Mouse (Mus musculus): ENCODE data around the gene Phox2b.

Gene Phox2b

DNA sequence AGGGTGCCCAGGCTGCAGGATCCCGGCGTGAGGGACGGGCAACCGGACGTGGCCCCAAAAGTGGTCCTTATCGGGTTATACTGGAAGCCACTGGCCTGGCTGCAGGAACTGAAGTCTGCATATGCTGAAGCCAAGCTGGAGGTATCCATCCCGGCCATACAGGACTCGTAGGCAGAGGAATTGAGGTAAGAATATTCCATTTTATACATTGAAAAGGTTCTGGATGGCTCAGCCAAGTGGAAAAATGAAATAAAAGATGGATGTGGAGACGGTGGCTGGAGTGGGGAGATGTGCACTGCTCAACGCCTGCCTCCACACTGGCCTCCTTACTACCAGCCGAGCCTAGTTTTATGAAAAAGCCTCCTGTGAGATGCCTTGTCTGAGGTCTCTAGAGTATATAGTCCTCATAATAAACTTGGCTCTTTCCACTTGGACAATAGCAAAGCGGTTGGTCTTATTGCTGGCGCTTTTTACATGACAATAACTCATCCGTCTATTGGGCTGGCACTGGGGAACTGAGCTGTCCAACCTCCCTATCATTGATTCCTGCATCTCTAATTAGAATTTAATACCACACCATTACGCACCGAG is at the start of gene Phox2b:
Gene Phox2b, minus strand, starts transcription at position 569 of the 591 bp plus-strand sequence.
- peak in 1 of 2 experiments; percentile 14 for DNase-seq (ENCODE audit: low spot score in 2 of 2)

DNA sequence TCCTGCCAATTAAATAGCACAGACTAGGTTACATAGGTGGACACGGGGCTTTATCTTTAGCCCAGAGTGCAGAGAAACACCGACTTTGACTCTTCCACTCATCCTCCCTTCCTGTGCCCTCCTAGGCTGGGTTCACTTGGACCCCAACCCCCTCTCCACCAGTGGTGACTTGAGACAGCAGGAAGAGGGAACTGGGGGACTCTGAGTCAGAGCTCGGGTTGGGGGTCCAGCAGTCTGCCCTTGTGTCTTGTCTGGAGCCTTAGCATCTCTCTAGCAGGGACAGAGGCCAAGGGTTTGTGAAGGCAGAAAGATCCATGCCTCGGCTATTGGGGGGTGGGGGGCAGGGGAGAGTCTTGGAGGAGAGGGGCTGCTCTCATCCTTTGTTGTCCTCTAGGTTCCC is 43.5 kb upstream of the Phox2b start:
- DNase-seq (ENCODE audit: low spot score in 2 of 2) = no peak

DNA sequence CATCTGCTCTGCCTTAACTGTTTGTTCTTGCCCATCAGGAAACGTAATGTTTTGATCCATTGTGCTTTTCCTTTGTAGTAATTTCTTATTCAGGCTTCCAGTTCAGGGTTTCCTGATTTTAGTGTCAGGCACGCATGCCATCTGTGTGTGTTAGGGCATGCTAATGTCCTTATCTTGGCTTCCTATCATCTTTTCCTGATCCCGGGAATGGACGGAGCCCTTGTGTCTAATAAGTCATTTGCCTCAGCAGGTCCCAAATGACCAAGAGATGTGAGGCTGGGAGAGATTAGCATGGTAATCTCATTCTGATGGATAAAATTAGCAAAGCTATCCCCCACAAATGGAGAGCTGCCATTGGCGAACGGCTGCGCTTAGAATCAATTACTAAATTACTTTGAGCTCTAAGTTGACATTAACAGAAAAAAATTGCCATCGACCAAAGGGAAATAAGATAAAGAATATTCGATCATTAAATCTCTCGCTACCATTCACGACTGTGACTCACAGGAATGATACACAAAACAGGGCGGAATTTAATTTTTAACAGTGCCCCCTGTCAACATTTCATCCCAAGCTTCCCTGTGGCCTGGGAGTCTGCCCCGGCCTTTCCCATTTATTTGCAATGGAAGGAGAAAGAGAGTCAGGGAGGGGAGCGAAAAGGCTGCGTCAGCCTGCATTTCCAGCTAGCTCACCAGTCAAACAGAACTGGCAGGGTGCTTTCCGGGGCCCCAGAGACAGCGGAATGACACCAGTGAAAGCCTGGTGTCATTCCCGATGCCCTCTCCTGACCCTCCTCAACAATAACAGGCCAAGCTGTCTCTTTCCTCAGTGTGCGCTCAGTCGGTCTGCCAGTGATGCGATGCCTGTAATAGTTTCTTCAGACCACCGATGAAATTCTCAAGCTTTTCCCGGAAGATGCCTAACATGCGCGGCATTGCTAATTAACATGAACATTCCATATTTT is 40.2 kb upstream of the Phox2b start:
- no peak for DNase-seq (ENCODE audit: low spot score in 2 of 2)

DNA sequence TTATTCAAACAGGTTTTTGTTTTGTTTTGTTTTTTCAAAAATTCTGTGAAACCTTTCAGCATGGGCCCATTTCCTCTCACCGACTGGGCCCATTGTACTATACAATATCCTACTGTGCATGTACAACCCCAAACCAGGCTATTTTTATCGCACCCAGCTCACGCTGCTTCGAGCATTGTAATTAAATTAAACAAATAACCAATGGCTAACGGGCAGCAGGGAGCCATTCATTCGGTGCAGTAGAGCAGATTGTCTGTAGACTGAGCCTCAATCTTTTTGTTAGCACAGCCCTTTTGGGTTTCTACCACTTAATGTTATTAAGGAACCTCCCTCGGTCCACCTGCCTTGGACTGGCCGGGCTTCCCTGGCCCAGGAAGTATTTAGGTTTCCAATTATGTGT is 39.5 kb upstream of the Phox2b start:
- DNase-seq (ENCODE audit: low spot score in 2 of 2) = no peak

DNA sequence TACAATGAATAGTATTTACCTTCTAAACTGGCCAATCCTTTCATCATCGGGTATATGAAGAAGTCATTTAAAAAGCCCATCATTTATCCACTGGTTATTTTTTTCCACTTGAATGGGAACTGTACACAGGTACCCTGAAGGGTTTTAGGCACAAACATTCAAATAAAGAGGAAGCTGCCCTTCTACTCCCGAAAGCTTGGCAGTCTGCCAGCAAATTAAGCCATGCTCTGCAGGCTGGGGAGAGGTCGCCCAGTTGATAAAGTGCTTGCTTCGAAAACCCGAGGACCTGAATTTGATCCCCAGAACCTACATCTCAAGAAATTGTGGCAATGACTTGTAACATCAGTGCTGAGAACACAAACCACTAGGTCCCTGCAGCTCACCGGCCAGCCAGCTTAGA is 35.6 kb upstream of the Phox2b start:
- no peak for DNase-seq (ENCODE audit: low spot score in 2 of 2)

DNA sequence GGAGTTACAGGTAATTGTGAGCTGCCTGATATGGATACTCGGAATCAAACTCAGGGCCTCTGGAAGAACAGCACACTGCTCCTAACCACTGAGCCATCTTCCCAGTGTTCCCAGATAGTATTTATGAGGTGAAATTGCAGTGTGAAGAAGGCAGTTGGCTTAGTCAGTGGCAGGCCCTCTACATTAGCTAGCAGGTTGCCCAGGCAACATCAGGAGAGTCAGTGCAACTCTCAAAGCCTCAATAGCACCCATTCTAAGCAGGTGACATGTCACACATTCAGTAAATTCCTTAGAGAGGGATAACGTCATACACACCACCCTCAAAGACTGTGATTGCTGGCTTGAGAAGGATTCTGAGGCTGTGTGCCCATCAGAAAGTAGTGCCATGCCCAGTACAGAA is 32.6 kb upstream of the Phox2b start:
- DNase-seq (ENCODE audit: low spot score in 2 of 2) = no peak

DNA sequence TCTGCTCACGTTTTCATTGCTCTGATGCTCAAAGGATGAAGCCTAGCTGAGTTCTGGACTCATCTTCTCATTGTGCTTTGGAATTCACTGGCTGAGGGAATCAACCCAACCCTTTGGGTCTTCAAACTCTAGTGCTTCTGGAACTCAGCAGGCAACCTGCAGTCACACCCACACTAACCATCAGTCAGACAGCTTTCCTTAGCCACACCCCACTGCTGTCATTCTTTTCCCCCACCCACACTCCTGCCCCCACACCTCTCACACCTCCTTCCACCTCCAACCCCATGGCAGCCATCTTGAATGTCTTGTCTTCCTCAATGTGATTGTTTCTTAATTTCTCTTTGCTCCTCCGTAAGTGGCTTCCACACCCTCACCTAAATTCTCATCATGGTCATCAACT is 7.2 kb upstream of the Phox2b start:
- no peak for DNase-seq (ENCODE audit: low spot score in 2 of 2)

DNA sequence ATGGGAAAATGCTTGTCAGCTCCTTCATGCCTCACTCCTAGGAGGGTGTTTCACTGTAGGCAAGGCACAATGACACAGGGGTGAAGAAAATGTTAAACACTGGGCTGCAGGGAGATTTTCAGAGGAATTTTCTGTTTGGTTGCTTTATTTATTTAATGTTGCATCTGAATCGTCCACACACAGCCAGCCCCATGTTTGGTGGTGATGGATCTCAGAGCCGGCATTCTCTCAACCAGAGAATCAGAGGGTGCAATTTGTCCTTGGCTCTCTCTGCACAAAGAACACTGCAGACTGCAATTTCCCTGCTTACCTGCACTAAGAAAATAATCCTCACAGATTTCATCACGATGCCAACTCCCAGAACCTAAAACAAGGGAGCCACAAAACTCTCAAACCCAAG is 3.9 kb upstream of the Phox2b start:
- no peak for DNase-seq (ENCODE audit: low spot score in 2 of 2)

DNA sequence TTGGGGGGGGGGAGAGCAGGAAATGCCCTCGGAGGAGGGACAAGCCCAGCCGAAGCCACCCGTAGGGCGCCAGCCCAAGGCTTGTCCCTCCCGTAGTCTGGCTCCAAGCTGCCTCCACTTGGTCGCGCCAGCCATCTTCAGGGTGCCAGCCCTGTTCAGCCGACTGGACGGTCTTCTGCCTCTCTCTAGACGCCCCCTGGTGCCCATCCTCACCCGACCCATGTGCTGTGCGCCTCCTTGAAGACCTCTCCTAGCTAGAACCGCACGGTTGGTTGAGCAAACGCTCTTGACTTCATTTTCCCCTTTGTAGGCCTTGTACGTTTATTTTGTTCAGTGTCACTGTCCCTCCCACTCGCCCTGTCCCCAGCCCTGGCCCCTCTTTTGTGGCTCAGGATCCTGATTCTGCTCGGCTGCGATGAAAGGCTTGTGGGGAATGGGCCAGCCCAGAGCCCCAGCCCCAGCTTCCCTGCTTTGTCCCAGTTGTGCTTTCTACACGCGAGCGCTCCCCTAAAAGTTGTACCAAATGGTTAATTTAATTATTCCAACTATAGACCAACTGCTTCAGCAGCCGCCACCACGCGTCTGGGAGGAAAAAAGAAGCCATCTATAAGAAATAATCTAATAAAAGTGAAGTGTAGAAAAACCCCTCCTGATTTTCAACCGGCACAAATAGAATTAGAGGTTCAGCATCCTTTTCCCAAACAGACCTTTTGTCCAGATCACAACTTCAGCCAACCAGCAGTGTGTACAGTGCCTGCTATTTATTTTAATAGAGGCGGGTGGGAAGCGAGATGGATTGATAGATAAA is 2.9 kb upstream of the Phox2b start:
- no peak for DNase-seq (ENCODE audit: low spot score in 2 of 2)

DNA sequence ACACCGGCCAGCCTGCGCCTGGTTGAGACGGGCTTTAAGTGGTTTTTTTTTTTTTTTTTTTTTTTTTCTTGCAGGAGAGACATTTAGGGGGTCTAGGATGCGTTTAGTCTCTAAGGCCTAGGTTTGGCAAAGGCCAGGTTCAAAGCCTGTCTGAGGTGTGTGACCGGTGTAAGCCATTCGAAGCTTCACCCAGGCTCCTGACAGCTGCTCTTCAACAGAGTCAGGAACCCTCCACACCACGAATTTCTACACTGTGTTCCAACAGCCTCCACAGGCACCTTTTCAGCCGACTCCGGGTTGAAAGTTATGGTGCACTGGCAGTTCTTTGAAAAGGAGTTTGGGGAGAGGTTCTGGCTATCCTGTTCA is 2.3 kb upstream of the Phox2b start:
- no peak for DNase-seq (ENCODE audit: low spot score in 2 of 2)

DNA sequence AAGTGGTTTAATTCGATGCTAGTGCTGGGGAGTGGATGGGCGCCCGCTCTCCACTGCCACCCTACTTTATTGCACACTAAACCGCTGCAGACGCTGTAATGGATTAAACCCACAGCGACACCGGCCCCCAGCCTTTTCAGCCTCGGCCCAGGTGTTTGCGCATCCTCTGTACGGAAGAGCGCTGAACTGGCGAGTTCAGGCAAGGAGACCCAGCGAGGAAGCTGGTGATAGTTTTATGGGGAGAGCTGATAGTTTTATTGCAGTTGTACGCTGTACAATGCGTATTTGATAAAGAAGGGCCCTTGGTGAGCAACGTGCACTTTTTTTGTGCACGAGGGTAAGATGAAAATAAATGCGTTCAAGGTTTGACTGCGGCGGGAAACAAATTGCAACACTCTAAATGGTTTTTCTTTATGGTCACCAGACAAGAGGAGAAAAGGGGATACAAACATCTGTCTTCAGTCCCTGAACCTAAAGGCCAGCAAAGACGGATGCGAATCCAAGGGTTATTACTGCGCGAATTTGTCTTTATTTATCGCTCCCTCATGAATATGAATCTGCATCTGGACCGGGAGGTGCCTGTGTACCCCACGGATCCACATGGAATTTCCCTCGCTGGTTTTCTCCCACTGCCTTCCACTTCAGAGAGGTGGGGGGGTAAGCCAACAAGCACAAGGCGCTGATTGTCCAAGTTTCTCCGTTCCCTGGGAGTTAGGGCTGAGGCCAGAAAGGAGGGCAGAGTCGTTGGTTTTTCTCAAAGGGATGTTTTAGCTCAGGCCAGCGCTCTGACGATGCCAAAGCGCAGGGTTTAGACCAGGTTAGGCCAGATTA is 1.7 kb upstream of the Phox2b start:
- peak in 1 of 2 experiments; percentile 14 for DNase-seq (ENCODE audit: low spot score in 2 of 2)

DNA sequence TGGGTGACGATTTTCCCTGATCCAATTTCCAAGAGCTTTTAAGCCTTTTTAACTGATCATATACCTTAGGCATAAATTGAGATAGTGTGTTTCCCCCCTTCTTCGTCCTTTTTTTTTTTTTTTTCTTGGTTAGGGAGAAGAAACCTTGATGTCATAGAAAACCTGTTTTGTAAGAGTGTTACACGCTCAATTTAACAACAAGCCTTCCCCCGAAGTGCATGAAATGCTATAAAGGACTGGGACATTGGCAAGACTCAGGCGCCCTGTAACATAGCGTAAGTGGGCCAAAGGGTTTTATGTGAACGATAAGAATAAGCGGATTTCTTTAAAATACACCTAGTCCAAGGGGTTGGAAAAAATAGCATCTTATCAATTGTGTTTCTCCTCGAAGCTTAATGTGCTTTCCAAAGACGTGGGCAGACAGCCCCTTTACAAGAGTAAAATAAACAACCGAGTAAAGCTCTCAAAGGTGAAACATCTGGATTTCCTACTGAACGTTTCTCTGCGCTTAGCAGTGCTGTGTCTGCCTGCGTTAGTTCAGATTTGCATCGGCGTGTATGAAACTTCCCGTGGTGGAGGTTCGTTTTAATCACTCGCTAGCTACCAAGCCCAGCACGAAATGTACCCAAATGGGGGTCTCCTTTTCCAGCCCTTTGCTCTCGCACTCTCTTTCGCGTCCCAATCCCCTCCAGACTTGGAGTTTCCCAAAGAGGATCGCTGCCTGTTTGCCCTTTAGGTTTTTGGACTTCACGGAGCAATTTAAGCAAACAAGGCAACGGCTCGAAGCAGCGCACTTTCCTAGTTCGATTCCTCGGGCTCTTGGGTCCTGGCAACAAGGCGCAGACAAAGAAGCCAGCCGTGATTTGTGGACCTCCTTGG is 531 bp upstream of the Phox2b start:
- DNase-seq (ENCODE audit: low spot score in 2 of 2) = peak; percentile 19 to 26

DNA sequence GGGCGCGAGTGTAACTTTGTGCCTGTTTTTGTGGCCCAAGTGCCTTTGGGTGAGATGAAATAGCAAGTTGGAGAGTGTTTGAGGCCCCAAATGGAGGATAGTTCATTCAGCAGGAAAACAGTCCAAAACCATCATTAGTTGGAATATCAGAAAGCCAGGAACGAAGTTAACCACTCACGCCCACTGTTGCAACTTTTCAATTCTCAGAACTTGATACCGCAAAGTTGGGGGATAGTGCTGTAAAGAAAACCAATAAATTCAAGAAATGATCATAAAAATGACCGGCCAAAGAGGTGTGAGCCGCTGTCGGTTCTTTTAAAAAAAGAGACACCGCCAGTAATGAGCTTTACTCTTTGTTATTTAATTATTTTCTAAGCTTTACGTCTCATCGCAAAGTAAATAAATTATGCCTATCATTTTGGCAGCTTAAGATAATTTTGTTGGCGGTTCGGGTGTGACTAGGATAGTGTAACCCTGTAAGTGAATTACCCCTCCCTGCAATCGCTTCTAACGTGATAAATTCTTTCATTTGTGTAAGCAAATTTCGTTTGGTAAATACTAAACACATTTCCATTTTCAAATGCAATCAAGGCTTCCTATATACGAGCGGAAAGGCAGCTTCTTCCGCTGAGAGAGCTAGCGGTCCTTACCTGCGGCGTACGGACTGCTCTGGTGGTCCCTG is 909 bp downstream of the Phox2b start:
- DNase-seq (ENCODE audit: low spot score in 2 of 2) = peak in 1 of 2 experiments; percentile 24

DNA sequence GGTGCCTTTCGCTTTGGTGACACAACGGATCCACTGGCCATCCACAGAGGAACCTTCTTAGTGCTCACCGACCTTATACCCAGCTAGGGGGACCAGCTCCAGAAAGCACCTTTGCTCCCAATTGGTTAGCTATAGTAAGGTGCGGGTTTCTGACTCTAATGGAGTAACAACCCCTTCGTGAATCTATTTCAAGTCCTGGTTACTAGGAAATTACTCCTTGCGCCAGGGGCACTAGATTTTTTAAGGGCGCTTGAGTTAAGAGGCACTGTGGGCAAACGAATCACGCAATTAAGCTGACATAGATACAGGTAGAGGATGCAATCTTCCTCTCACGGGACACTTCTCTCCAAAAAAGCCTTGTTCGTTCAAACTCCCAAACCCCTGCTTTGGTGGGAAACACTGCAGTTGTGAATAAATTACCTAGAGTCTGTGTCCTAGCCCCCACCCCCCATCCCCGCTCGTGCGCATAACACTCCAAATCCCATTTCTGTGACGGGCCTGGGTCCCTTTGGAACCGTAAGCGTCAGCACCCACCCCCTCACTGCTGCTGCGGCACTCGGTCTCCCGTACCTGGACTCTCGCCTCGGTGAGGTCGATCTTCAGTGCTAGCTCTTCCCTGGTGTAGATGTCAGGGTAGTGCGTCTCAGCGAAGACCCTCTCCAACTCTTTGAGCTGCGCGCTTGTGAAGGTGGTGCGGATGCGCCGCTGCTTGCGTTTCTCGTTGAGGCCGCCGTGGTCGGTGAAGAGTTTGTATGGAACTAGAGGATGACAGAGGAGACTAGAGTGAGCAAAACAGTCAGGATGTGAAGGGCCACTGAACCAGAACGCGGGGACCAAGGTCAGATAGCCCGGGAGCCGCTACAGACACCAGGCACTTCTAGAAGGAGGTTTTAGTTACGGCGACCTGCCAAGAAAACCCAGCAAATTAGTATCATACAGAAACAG is 1.7 kb downstream of the Phox2b start:
- peak; percentile 16 to 24 for DNase-seq (ENCODE audit: low spot score in 2 of 2)

DNA sequence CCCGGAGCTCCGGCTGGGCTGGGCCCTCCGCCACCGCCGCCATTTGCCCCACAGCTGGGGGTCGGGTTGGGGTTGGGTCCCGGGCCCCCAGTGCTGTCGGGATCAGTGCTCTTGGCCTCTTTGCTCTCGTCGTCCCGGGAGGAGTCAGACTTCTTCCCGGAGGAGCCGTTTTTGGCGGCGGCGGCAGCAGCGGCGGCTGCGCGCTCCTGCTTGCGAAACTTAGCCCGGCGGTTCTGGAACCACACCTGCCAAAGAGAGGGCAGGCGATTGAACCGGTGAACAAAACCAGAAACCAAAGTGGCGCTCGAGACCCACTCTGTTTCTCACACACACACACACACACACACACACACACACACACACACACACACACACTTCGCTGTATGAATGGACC is 2.7 kb downstream of the Phox2b start:
- no peak for DNase-seq (ENCODE audit: low spot score in 2 of 2)

DNA sequence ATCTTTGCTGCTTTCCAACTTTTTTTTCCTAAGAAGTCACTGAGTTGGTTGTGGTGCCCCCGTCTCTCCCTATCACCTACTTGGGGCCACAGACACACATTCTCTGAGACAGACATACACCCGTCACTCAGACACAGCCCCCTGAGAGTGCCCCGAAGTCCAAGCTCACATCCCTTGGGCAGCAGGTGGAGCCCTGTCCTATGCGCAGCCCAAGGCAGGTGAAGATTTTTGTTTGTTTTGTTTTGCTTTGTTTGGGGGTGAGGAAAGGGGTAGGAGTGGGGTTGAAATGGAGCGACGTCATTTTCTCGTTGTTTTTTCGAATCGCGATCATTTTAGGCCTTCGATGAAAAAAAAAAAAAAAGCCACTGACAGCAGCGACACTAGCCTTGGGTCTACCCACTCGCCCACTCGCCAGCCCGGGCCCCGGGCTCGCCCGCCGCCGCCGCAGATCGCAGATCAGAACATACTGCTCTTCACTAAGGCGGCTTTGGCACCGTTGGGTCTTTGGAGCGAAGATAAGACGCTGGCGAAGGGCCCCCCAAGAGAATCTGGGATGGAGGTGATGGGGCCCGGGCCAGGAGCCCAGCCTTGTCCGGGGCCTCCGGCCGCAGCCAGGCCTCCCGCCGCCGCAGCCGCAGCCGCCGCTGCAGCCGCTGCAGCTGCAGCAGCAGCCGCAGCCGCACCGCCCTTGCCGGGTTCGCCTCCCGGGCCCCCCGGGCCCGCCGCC is 3.3 kb downstream of the Phox2b start:
- peak in 1 of 2 experiments; percentile 8 for DNase-seq (ENCODE audit: low spot score in 2 of 2)

DNA sequence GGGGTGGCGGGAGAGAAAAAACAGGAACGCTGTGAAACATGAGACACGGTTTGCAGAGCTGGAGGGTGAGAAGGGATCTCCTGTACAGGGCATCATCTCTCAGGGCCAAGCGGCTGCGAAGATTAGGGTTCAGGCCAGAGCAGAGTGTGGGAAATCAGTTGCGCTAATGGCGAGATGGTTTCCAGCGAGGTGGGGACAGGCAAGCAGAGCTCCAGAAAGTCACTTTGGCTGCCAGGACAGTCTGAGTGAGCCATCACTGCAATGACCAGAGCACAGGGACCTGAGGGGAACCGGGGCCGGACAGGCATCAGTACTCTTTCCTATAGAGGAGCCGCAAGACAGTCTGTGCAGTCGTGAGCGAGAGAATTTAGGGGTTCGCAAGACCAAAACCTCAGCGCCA is 3.9 kb downstream of the Phox2b start:
- DNase-seq (ENCODE audit: low spot score in 2 of 2) = no peak

DNA sequence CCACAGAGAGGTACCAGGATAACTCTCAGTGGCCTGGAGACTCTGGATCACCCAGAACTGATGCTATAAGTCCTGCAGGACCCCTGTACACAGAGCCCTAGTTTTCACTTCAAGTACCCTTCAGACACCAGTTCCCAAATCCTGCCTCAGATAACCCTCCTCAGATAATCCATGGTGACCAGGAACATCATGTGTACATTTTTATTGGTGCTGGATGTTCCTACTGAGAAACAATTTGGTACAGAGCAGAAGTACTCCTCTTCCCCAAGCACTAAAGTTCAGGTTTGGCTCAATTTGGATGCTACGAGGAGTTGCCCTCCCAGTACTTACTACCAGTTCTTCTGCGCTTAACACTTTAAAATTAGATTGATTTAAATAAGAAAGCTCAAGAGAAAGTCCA is 5.1 kb downstream of the Phox2b start:
- DNase-seq (ENCODE audit: low spot score in 2 of 2) = no peak
